In genomic region chr15:30272326-30272725, GRCm38 (mm10) we compare ENCODE assay signal across 21 mouse cellular contexts.
DNase-seq lines count a peak whose midpoint lies in the region; ATAC-seq lines count a peak whose summit lies in the region.
"Had no signal": no experiment of that assay in that cellular context is flagged by ENCODE, and none has a peak within 500 bp of the region (broad histone marks: within the 10 kb centered on the region; RNA-seq: fewer than 3 reads in every experiment).

No protein-coding gene starts in this region.

- WGBS in hindbrain, embryonic 15.5 days = 81% methylated on average over 4 of the region's 4 CpGs
- 93% methylated on average over 4 of the region's 4 CpGs for WGBS in hindbrain, embryonic 14.5 days

- no peak overlapping the region for H3K9ac ChIP-seq in hindbrain, embryonic 15.5 days
- H3K9ac ChIP-seq in hindbrain, embryonic 14.5 days = no peak overlapping the region
- H3K9ac ChIP-seq: embryonic facial prominence, embryonic 12.5 days; forebrain, embryonic 12.5 days; forebrain, postnatal 0 days; heart, embryonic 13.5 days had no signal

- ATAC-seq in hindbrain, embryonic 15.5 days (ENCODE audit: low FRiP score, low read depth) = 0 out of 2 replicates have a peak, but pooled peaks have one; percentile 25
- ATAC-seq in hindbrain, embryonic 14.5 days (ENCODE audit: low FRiP score) = no peak
- ATAC-seq: activated CD4-positive, CD25-positive, alpha-beta regulatory T cell, adult 4 months; forebrain, postnatal 0 days; hindbrain, postnatal 0 days; Patski had no signal

- DNase-seq in cerebellum, adult 11 months = peak; percentile 18
- DNase-seq in cerebellum, adult 8-10 months = no peak
- no peak for DNase-seq in hindbrain, embryonic 14.5 days (ENCODE audit: low spot score)
- DNase-seq in 3134 (ENCODE audit: extremely low read depth, insufficient read length, low spot score) = peak; percentile 1
- DNase-seq in cerebellum, postnatal 14 days = peak; percentile 26 to 45
- no peak for DNase-seq in frontal cortex, postnatal 36 days (ENCODE audit: low spot score in 2 of 2)
- DNase-seq: adrenal gland, postnatal 14 days; forebrain, postnatal 0 days; gastrocnemius, adult 2 months; gastrocnemius, postnatal 25 days; heart, adult 11 months; heart, postnatal 36 days; kidney, adult 11 months had no signal

- H3K9me3 ChIP-seq in hindbrain, embryonic 15.5 days = no peaks in the 10 kb centered on the region
- no peaks in the 10 kb centered on the region for H3K9me3 ChIP-seq in hindbrain, embryonic 14.5 days (ENCODE audit: control insufficient read depth, low read length)
- H3K9me3 ChIP-seq: embryonic facial prominence, embryonic 12.5 days; forebrain, embryonic 12.5 days; heart, embryonic 13.5 days had no signal

- H3K4me3 ChIP-seq in hindbrain, embryonic 15.5 days = no peak overlapping the region
- no peak overlapping the region for H3K4me3 ChIP-seq in hindbrain, embryonic 14.5 days (replicated peaks; ENCODE audit: low read length)
- H3K4me3 ChIP-seq: embryonic facial prominence, embryonic 12.5 days; forebrain, embryonic 12.5 days; gastrocnemius, adult 2 months; heart, embryonic 13.5 days had no signal

- H3K4me2 ChIP-seq in hindbrain, embryonic 15.5 days = no peak overlapping the region
- H3K4me2 ChIP-seq in hindbrain, embryonic 14.5 days (replicated peaks) = no peak overlapping the region
- H3K4me2 ChIP-seq: embryonic facial prominence, embryonic 12.5 days; forebrain, embryonic 12.5 days; heart, embryonic 13.5 days had no signal

- no peaks in the 10 kb centered on the region for H3K27me3 ChIP-seq in hindbrain, embryonic 15.5 days
- no peaks in the 10 kb centered on the region for H3K27me3 ChIP-seq in hindbrain, embryonic 14.5 days (ENCODE audit: control insufficient read depth, insufficient read depth, low read length)
- H3K27me3 ChIP-seq: CH12.LX; embryonic facial prominence, embryonic 12.5 days; forebrain, embryonic 12.5 days; heart, embryonic 13.5 days; Patski had no signal

- H3K36me3 ChIP-seq in hindbrain, embryonic 15.5 days = no peaks in the 10 kb centered on the region
- H3K36me3 ChIP-seq in hindbrain, embryonic 14.5 days (replicated peaks; ENCODE audit: control insufficient read depth, insufficient read depth) = no peaks in the 10 kb centered on the region
- H3K36me3 ChIP-seq: embryonic facial prominence, embryonic 12.5 days; forebrain, embryonic 12.5 days; heart, embryonic 13.5 days had no signal

- H3K27ac ChIP-seq in hindbrain, embryonic 15.5 days (replicated peaks) = no peak overlapping the region
- H3K27ac ChIP-seq in hindbrain, embryonic 14.5 days = no peak overlapping the region
- H3K27ac ChIP-seq: embryonic facial prominence, embryonic 12.5 days; forebrain, embryonic 12.5 days; gastrocnemius, adult 2 months; heart, embryonic 13.5 days had no signal

- peaks cover 19% of the 10 kb centered on the region for H3K4me1 ChIP-seq in hindbrain, embryonic 15.5 days (replicated peaks)
- no peaks in the 10 kb centered on the region for H3K4me1 ChIP-seq in hindbrain, embryonic 14.5 days (replicated peaks; ENCODE audit: control insufficient read depth, insufficient read depth, low read length)
- H3K4me1 ChIP-seq: embryonic facial prominence, embryonic 12.5 days; heart, embryonic 13.5 days had no signal

Comparison
In these comparisons a context has a peak if more than half of its experiments do, and no peak if none do; other contexts are left out.
1. DNase-seq: peak in cerebellum, adult 11 months (single experiment), 3134 (single experiment) and cerebellum, postnatal 14 days (2 of 2); none in cerebellum, adult 8-10 months (single experiment), hindbrain, embryonic 14.5 days (single experiment) and frontal cortex, postnatal 36 days (0 of 2).